ENCODE assay signal across 19 mouse cellular contexts in genomic region chr1:131922100-131922499, GRCm38 (mm10). TPM values are rescaled to one million over a fixed set of nuclear protein-coding genes. Genes with fewer than 3 reads are reported as not detected.
DNase-seq lines count a peak whose midpoint lies in the region; ATAC-seq and TF ChIP-seq lines count a peak whose summit lies in the region.
"Had no signal": no experiment of that assay in that cellular context is flagged by ENCODE, and none has a peak within 500 bp of the region (broad histone marks: within the 10 kb centered on the region; RNA-seq: fewer than 3 reads in every experiment).

No protein-coding gene starts in this region.

- H3K4me1 ChIP-seq in liver, adult 2 months (ENCODE audit: control insufficient read depth, insufficient read depth, low read length), result peaks cover 27% of the 10 kb centered on the region
- no peaks in the 10 kb centered on the region for H3K4me1 ChIP-seq in midbrain, embryonic 11.5 days (ENCODE audit: control insufficient read depth, insufficient read depth, low read length)
- no peaks in the 10 kb centered on the region for H3K4me1 ChIP-seq in midbrain, embryonic 15.5 days

- no peak for TF ChIP-seq POLR2A in liver, adult 2 months (IDR thresholded peaks at IDR 0.05; ENCODE audit: extremely low read depth, insufficient read depth, low read length)

- peak overlapping the region; percentile 75 for H3K27ac ChIP-seq in liver, adult 2 months (replicated peaks; ENCODE audit: insufficient read depth, low read depth, low read length)
- H3K27ac ChIP-seq in midbrain, embryonic 11.5 days (ENCODE audit: low read depth, low read length), result no peak overlapping the region
- H3K27ac ChIP-seq in midbrain, embryonic 15.5 days, result no peak overlapping the region

- H3K9me3 ChIP-seq in midbrain, embryonic 11.5 days (ENCODE audit: control insufficient read depth, low read length), result no peaks in the 10 kb centered on the region
- no peaks in the 10 kb centered on the region for H3K9me3 ChIP-seq in midbrain, embryonic 15.5 days
- H3K9me3 ChIP-seq: G1E had no signal

- no peak overlapping the region for H3K4me3 ChIP-seq in liver, adult 2 months (ENCODE audit: insufficient read depth, low read depth, low read length)
- H3K4me3 ChIP-seq in midbrain, embryonic 11.5 days (ENCODE audit: low read depth, low read length), result no peak overlapping the region
- no peak overlapping the region for H3K4me3 ChIP-seq in midbrain, embryonic 15.5 days

- H3K36me3 ChIP-seq in liver, adult 2 months (ENCODE audit: control insufficient read depth, insufficient read depth, low read length), result peaks cover 50% of the 10 kb centered on the region
- peaks cover 25% of the 10 kb centered on the region for H3K36me3 ChIP-seq in midbrain, embryonic 11.5 days (ENCODE audit: control insufficient read depth, insufficient read depth, low read length)
- peaks cover 38% of the 10 kb centered on the region for H3K36me3 ChIP-seq in midbrain, embryonic 15.5 days (replicated peaks)

- H3K9ac ChIP-seq in liver, adult 2 months (ENCODE audit: low read depth, low read length), result 0 out of 2 replicates have a peak overlapping the region, but pooled peaks have one; percentile 17
- H3K9ac ChIP-seq in midbrain, embryonic 11.5 days (ENCODE audit: low read length), result no peak overlapping the region
- no peak overlapping the region for H3K9ac ChIP-seq in midbrain, embryonic 15.5 days

- DNase-seq in liver, adult 2 months (ENCODE audit: extremely low read depth, low read depth, low spot score), result peak; percentile 91
- DNase-seq in liver, result no peak
- DNase-seq in midbrain, embryonic 11.5 days (ENCODE audit: low spot score, missing footprints), result peak; percentile 76
- DNase-seq: adrenal gland, adult 2 months; adrenal gland, adult 8-10 months; adrenal gland, postnatal 10 days; adrenal gland, postnatal 14 days; adrenal gland, postnatal 25 days; adrenal gland, postnatal 36 days; B cell, adult 2 months; cerebellum, adult 11 months; cerebellum, adult 11-12 months; cerebellum, adult 18-20 months had no signal

- ATAC-seq in midbrain, embryonic 11.5 days (ENCODE audit: low FRiP score), result no peak
- ATAC-seq in midbrain, embryonic 15.5 days (replicated peaks), result no peak
- ATAC-seq: activated CD4-positive, CD25-positive, alpha-beta regulatory T cell, adult 4 months; CD4-positive, CD25-positive, alpha-beta regulatory T cell, adult 4 months; Patski had no signal

- TF ChIP-seq CTCF in liver, adult 2 months (IDR thresholded peaks at IDR 0.05; ENCODE audit: low read depth, low read length), result no peak

- peaks cover 5% of the 10 kb centered on the region; the same call in 1 of the 2 replicates for H3K79me2 ChIP-seq in liver, adult 2 months (ENCODE audit: control insufficient read depth, insufficient read depth, low read length)

- H3K27me3 ChIP-seq in liver, adult 2 months (ENCODE audit: control insufficient read depth, insufficient read depth, low read length), result no peaks in the 10 kb centered on the region
- no peaks in the 10 kb centered on the region for H3K27me3 ChIP-seq in midbrain, embryonic 11.5 days (ENCODE audit: control insufficient read depth, insufficient read depth, low read length)
- H3K27me3 ChIP-seq in midbrain, embryonic 15.5 days (replicated peaks), result no peaks in the 10 kb centered on the region
- H3K27me3 ChIP-seq: CH12.LX, Patski had no signal

- whole genome bisulfite sequencing in liver, adult 2 months, result 26% methylated on average over 3 of the region's 3 CpGs
- 97% methylated on average over 3 of the region's 3 CpGs for WGBS in midbrain, embryonic 11.5 days
- WGBS in midbrain, embryonic 15.5 days, result 94% methylated on average over 3 of the region's 3 CpGs

- H3K4me2 ChIP-seq in midbrain, embryonic 11.5 days, result no peak overlapping the region
- no peak overlapping the region for H3K4me2 ChIP-seq in midbrain, embryonic 15.5 days

RNA-seq across cellular contexts. Expression of gene Nucks1, which starts 11.8 kb away (rescaled TPM):
- total RNA-seq in liver, adult 2 months (2014; rRNA removed), result 46.1 and 52.5 TPM in 2 replicates
- polyA plus RNA-seq in liver, adult 2 months (2012; rRNA removed), result 5.1 and 6.0 TPM in 2 replicates
- polyA plus RNA-seq in midbrain, embryonic 11.5 days (2014; fragmentation: Nextera tagmentation; extraction: Ambion mirVana), result 61.3 and 63.1 TPM in 2 replicates
- 44.9 and 49.2 TPM in 2 replicates for polyA plus RNA-seq in midbrain, embryonic 15.5 days (2015; fragmentation: Nextera tagmentation; extraction: Ambion mirVana)

RNA-seq across cellular contexts. Expression of gene Slc45a3, which starts 40.7 kb away (rescaled TPM):
- total RNA-seq in liver, adult 2 months (2014; rRNA removed), result 10.0 and 10.3 TPM in 2 replicates
- polyA plus RNA-seq in liver, adult 2 months (2012; rRNA removed), result 28.0 and 39.8 TPM in 2 replicates
- polyA plus RNA-seq in midbrain, embryonic 11.5 days (2014; fragmentation: Nextera tagmentation; extraction: Ambion mirVana), result 19.5 and 20.5 TPM in 2 replicates
- polyA plus RNA-seq in midbrain, embryonic 15.5 days (2015; fragmentation: Nextera tagmentation; extraction: Ambion mirVana), result 1.9 and 3.5 TPM in 2 replicates
- polyA plus RNA-seq: activated CD4-positive, CD25-positive, alpha-beta regulatory T cell, adult 4 months had no signal

RNA-seq across cellular contexts. Expression of gene Rab29, which starts 55.1 kb away (rescaled TPM):
- 16.8 and 18.2 TPM in 2 replicates for total RNA-seq in liver, adult 2 months (2014; rRNA removed)
- polyA plus RNA-seq in liver, adult 2 months (2012; rRNA removed), result 20.2 and 20.7 TPM in 2 replicates
- 12.5 and 15.0 TPM in 2 replicates for polyA plus RNA-seq in midbrain, embryonic 11.5 days (2014; fragmentation: Nextera tagmentation; extraction: Ambion mirVana)
- 7.0 and 7.5 TPM in 2 replicates for polyA plus RNA-seq in midbrain, embryonic 15.5 days (2015; fragmentation: Nextera tagmentation; extraction: Ambion mirVana)
- total RNA-seq: G1E had no signal
- polyA plus RNA-seq: G1E had no signal
